In the genomic region with DNA sequence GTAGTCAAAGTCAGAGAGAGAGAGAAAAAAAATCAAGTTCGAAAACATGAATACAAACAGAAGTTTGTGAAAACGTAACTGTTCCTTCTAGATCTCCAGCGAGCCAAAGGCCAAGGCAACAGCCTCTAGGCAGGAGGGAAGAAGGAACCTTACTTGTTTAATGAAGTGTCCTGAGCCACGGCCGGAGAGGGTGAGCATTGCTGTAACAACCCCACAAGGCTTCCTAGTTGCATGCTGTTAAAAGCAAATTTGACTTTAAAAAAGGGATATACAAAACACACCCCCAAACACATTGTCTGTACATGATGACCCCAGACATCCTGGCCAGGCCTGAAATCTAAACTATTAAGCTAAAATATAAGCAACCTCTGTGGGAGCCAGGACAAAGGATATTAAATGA, we compare ENCODE assay signal across 20 mouse cellular contexts.
DNase-seq lines count a peak whose midpoint lies in the region; ATAC-seq lines count a peak whose summit lies in the region.
"Had no signal": no experiment of that assay in that cellular context is flagged by ENCODE, and none has a peak within 500 bp of the region (broad histone marks: within the 10 kb centered on the region; RNA-seq: fewer than 3 reads in every experiment).

No protein-coding gene starts in this region.

- ATAC-seq in hindbrain, embryonic 15.5 days (ENCODE audit: low FRiP score, low read depth) = no peak
- ATAC-seq in hindbrain, embryonic 12.5 days (ENCODE audit: low FRiP score) = no peak
- ATAC-seq in midbrain, embryonic 11.5 days (ENCODE audit: low FRiP score) = no peak
- no peak for ATAC-seq in midbrain, embryonic 14.5 days (ENCODE audit: low FRiP score, low TSS enrichment)
- ATAC-seq in erythroblast, adult 5-6 weeks (replicated peaks; ENCODE audit: low FRiP score, poor library complexity, severe bottlenecking) = no peak
- ATAC-seq: activated CD4-positive, CD25-positive, alpha-beta regulatory T cell, adult 4 months; intestine, embryonic 15.5 days had no signal

- no peaks in the 10 kb centered on the region for H3K36me3 ChIP-seq in hindbrain, embryonic 15.5 days
- H3K36me3 ChIP-seq in hindbrain, embryonic 12.5 days = no peaks in the 10 kb centered on the region
- H3K36me3 ChIP-seq in midbrain, embryonic 11.5 days (ENCODE audit: control insufficient read depth, insufficient read depth, low read length) = no peaks in the 10 kb centered on the region
- H3K36me3 ChIP-seq in midbrain, embryonic 14.5 days (ENCODE audit: control insufficient read depth, insufficient read depth, low read length) = no peaks in the 10 kb centered on the region
- H3K36me3 ChIP-seq: forebrain, embryonic 10.5 days; heart, embryonic 15.5 days; intestine, embryonic 15.5 days; limb, embryonic 10.5 days; limb, embryonic 15.5 days; liver, embryonic 13.5 days; neural tube, embryonic 12.5 days had no signal

- WGBS in hindbrain, embryonic 15.5 days = 65% methylated on average over 5 of the region's 5 CpGs
- 81% methylated on average over 5 of the region's 5 CpGs for WGBS in hindbrain, embryonic 12.5 days
- WGBS in midbrain, embryonic 11.5 days = 76% methylated on average over 5 of the region's 5 CpGs
- 80% methylated on average over 5 of the region's 5 CpGs for WGBS in midbrain, embryonic 14.5 days

- DNase-seq in midbrain, embryonic 11.5 days (ENCODE audit: low spot score, missing footprints) = peak; percentile 6
- DNase-seq in midbrain, embryonic 14.5 days = no peak
- peak; percentile 24 for DNase-seq in lung, postnatal 10 days
- peak; percentile 5 to 37 for DNase-seq in lung, postnatal 4 days
- DNase-seq: liver, embryonic 13.5 days; right cerebral cortex, postnatal 14 days; thymus, postnatal 4 days had no signal

- no peaks in the 10 kb centered on the region for H3K9me3 ChIP-seq in hindbrain, embryonic 15.5 days
- H3K9me3 ChIP-seq in hindbrain, embryonic 12.5 days (replicated peaks) = no peaks in the 10 kb centered on the region
- H3K9me3 ChIP-seq in midbrain, embryonic 11.5 days (ENCODE audit: control insufficient read depth, low read length) = no peaks in the 10 kb centered on the region
- no peaks in the 10 kb centered on the region for H3K9me3 ChIP-seq in midbrain, embryonic 14.5 days (ENCODE audit: control insufficient read depth, low read length)
- H3K9me3 ChIP-seq: forebrain, embryonic 10.5 days; heart, embryonic 15.5 days; intestine, embryonic 15.5 days; limb, embryonic 10.5 days; limb, embryonic 15.5 days; liver, embryonic 13.5 days; neural tube, embryonic 12.5 days had no signal

- 0 out of 2 replicates have a peak, but pooled peaks cover 6% of the 10 kb centered on the region for H3K4me1 ChIP-seq in hindbrain, embryonic 15.5 days (replicated peaks)
- no peaks in the 10 kb centered on the region for H3K4me1 ChIP-seq in hindbrain, embryonic 12.5 days
- no peaks in the 10 kb centered on the region for H3K4me1 ChIP-seq in midbrain, embryonic 11.5 days (ENCODE audit: control insufficient read depth, insufficient read depth, low read length)
- no peaks in the 10 kb centered on the region for H3K4me1 ChIP-seq in midbrain, embryonic 14.5 days (ENCODE audit: control insufficient read depth, insufficient read depth, low read length)
- H3K4me1 ChIP-seq: intestine, embryonic 15.5 days; liver, embryonic 13.5 days; neural tube, embryonic 12.5 days had no signal

- 0 out of 2 replicates have a peak overlapping the region, but pooled peaks have one; percentile 26 for H3K27ac ChIP-seq in hindbrain, embryonic 15.5 days (replicated peaks)
- H3K27ac ChIP-seq in hindbrain, embryonic 12.5 days = no peak overlapping the region
- no peak overlapping the region for H3K27ac ChIP-seq in midbrain, embryonic 11.5 days (ENCODE audit: low read depth, low read length)
- no peak overlapping the region for H3K27ac ChIP-seq in midbrain, embryonic 14.5 days (replicated peaks; ENCODE audit: low read depth, low read length)
- H3K27ac ChIP-seq: forebrain, embryonic 10.5 days; heart, embryonic 15.5 days; intestine, embryonic 15.5 days; limb, embryonic 10.5 days; limb, embryonic 15.5 days; liver, embryonic 13.5 days; macrophage; neural tube, embryonic 12.5 days had no signal

- no peak overlapping the region for H3K4me3 ChIP-seq in hindbrain, embryonic 15.5 days
- H3K4me3 ChIP-seq in hindbrain, embryonic 12.5 days = no peak overlapping the region
- H3K4me3 ChIP-seq in midbrain, embryonic 11.5 days (ENCODE audit: low read depth, low read length) = no peak overlapping the region
- no peak overlapping the region for H3K4me3 ChIP-seq in midbrain, embryonic 14.5 days (replicated peaks; ENCODE audit: low read depth, low read length)
- H3K4me3 ChIP-seq: forebrain, embryonic 10.5 days; heart, embryonic 15.5 days; intestine, embryonic 15.5 days; limb, embryonic 10.5 days; limb, embryonic 15.5 days; liver, embryonic 13.5 days; neural tube, embryonic 12.5 days had no signal

- H3K4me2 ChIP-seq in hindbrain, embryonic 15.5 days = no peak overlapping the region
- H3K4me2 ChIP-seq in hindbrain, embryonic 12.5 days (replicated peaks) = no peak overlapping the region
- H3K4me2 ChIP-seq in midbrain, embryonic 11.5 days = no peak overlapping the region
- no peak overlapping the region for H3K4me2 ChIP-seq in midbrain, embryonic 14.5 days (ENCODE audit: low read length)
- H3K4me2 ChIP-seq: heart, embryonic 15.5 days; intestine, embryonic 15.5 days; limb, embryonic 15.5 days; liver, embryonic 13.5 days; neural tube, embryonic 12.5 days had no signal

- no peaks in the 10 kb centered on the region for H3K27me3 ChIP-seq in hindbrain, embryonic 15.5 days
- H3K27me3 ChIP-seq in hindbrain, embryonic 12.5 days = no peaks in the 10 kb centered on the region
- no peaks in the 10 kb centered on the region for H3K27me3 ChIP-seq in midbrain, embryonic 11.5 days (ENCODE audit: control insufficient read depth, insufficient read depth, low read length)
- H3K27me3 ChIP-seq in midbrain, embryonic 14.5 days (ENCODE audit: control insufficient read depth, insufficient read depth, low read length) = no peaks in the 10 kb centered on the region
- H3K27me3 ChIP-seq: CH12.LX; heart, embryonic 15.5 days; intestine, embryonic 15.5 days; limb, embryonic 15.5 days; liver, embryonic 13.5 days; neural tube, embryonic 12.5 days had no signal

- H3K9ac ChIP-seq in hindbrain, embryonic 15.5 days = no peak overlapping the region
- no peak overlapping the region for H3K9ac ChIP-seq in hindbrain, embryonic 12.5 days
- no peak overlapping the region for H3K9ac ChIP-seq in midbrain, embryonic 11.5 days (ENCODE audit: low read length)
- H3K9ac ChIP-seq in midbrain, embryonic 14.5 days (replicated peaks; ENCODE audit: low read length) = no peak overlapping the region
- H3K9ac ChIP-seq: forebrain, postnatal 0 days; heart, embryonic 15.5 days; intestine, embryonic 15.5 days; limb, embryonic 15.5 days; liver, embryonic 13.5 days; neural tube, embryonic 12.5 days had no signal
